Mouse (Mus musculus): ENCODE data around the gene Myh2. TPM values are rescaled to one million over a fixed set of nuclear protein-coding genes. Genes with fewer than 3 reads are reported as not detected.

The Myh2 gene
- polyA plus RNA-seq, 1 experiment from 2014 or later: not detected

DNA sequence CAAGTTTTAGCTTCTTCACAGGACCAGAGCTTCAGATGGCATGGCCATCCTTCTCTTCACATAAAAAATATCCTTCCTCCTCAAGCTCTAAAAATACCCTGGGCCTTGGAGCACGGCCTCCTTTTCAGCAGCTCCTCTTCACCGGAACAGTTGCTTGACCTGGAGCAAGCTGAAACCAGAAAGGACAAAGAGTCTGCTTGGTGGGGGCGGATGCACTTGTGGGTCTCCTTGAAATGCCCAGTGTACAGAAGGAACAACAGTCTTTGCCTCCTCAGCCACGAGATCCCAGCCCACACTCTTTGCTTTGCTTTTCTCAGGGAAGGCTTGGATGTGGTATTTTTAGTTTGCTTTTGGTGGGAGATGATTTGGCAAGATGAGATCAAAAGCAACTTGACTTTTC, 7.1 kb upstream of the Myh2 start:
- H3K9me3 ChIP-seq (replicated peaks): no peaks in the 10 kb centered on the region
- H3K27me3 ChIP-seq (ENCODE audit: low read depth, poor library complexity, severe bottlenecking): no peaks in the 10 kb centered on the region
- DNase-seq (ENCODE audit: low spot score): no peak
- no peak overlapping the region for H3K4me3 ChIP-seq
- no peaks in the 10 kb centered on the region for H3K4me1 ChIP-seq
- no peak overlapping the region for H3K27ac ChIP-seq
- 87% methylated on average over 4 of the region's 4 CpGs for WGBS
- no peaks in the 10 kb centered on the region for H3K36me3 ChIP-seq

- Histone ChIP-seq H3K27me3 (ENCODE audit: low read depth, poor library complexity, severe bottlenecking) (no peaks in the 10 kb centered on the region), H3K4me3 (no peak overlapping the region), H3K4me1 (no peaks in the 10 kb centered on the region), H3K36me3 (no peaks in the 10 kb centered on the region), H3K27ac (no peak overlapping the region), H3K9me3 (replicated peaks) (no peaks in the 10 kb centered on the region)
- WGBS: 67% methylated on average over 5 of the region's 5 CpGs
- DNase-seq (ENCODE audit: low spot score): no peak
Measured at GRCm38 (mm10) chr11:67164851-67165250, 6.0 kb upstream of the Myh2 start.

GRCm38 (mm10) chr11:67169301-67169700, 1.5 kb upstream of the Myh2 start:
- Histone ChIP-seq H3K4me1 (no peaks in the 10 kb centered on the region), H3K36me3 (no peaks in the 10 kb centered on the region), H3K27me3 (ENCODE audit: low read depth, poor library complexity, severe bottlenecking) (no peaks in the 10 kb centered on the region), H3K9me3 (replicated peaks) (no peaks in the 10 kb centered on the region), H3K4me3 (no peak overlapping the region), H3K27ac (no peak overlapping the region)
- WGBS: 58% methylated on average over 5 of the region's 5 CpGs
- DNase-seq (ENCODE audit: low spot score): no peak

- Histone ChIP-seq H3K4me1 (no peaks in the 10 kb centered on the region), H3K36me3 (no peaks in the 10 kb centered on the region), H3K27me3 (ENCODE audit: low read depth, poor library complexity, severe bottlenecking) (no peaks in the 10 kb centered on the region), H3K4me3 (no peak overlapping the region), H3K9me3 (replicated peaks) (no peaks in the 10 kb centered on the region), H3K27ac (no peak overlapping the region)
- 89% methylated on average over 2 of the region's 2 CpGs for WGBS
- no peak for DNase-seq (ENCODE audit: low spot score)
Measured at GRCm38 (mm10) chr11:67172439-67172838, 1.6 kb downstream of the Myh2 start.

DNA sequence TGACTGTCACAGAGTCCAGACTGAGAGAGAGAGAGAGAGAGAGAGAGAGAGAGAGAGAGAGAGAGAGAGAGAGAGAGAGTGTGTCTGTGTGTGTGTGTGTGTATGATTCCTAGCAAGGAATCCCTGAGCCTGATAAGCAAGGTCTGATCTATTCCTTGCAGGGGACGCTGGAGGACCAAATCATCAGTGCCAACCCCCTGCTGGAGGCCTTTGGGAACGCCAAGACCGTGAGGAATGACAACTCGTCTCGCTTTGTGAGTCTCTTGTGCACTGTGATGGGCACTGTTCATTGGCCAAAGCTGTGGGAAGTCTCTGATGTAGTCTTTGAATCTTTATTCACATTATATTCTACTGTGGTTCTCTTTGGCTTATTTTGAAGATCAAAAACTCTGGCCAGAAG, 5.5 kb downstream of the Myh2 start:
- DNase-seq (ENCODE audit: low spot score): no peak
- H3K4me3 ChIP-seq: no peak overlapping the region
- 80% methylated on average over 5 of the region's 5 CpGs for WGBS
- H3K9me3 ChIP-seq (replicated peaks): no peaks in the 10 kb centered on the region
- no peaks in the 10 kb centered on the region for H3K27me3 ChIP-seq (ENCODE audit: low read depth, poor library complexity, severe bottlenecking)
- H3K27ac ChIP-seq: no peak overlapping the region
- no peaks in the 10 kb centered on the region for H3K36me3 ChIP-seq
- no peaks in the 10 kb centered on the region for H3K4me1 ChIP-seq

DNA sequence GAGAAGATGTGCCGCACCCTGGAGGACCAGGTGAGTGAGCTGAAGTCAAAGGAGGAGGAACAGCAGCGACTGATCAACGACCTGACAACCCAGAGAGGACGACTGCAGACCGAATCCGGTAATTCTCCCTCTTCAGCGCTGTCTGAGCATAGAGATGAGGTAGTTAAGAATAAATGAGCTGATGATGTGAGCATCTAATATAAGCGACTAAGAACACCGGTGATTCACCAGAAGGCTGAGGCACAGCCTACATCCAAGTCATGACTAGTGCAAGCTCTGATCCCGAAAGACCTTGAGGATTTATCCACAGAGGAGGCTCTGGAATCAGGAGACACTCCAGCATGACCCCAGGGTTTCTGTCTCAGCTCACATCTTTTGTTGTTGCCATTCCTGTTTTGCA, 19.5 kb downstream of the Myh2 start:
- 86% methylated on average over 10 of the region's 10 CpGs for WGBS
- Histone ChIP-seq H3K4me1 (no peaks in the 10 kb centered on the region), H3K4me3 (no peak overlapping the region), H3K36me3 (no peaks in the 10 kb centered on the region), H3K9me3 (replicated peaks) (no peaks in the 10 kb centered on the region), H3K27me3 (ENCODE audit: low read depth, poor library complexity, severe bottlenecking) (no peaks in the 10 kb centered on the region), H3K27ac (no peak overlapping the region)
- DNase-seq (ENCODE audit: low spot score): no peak

DNA sequence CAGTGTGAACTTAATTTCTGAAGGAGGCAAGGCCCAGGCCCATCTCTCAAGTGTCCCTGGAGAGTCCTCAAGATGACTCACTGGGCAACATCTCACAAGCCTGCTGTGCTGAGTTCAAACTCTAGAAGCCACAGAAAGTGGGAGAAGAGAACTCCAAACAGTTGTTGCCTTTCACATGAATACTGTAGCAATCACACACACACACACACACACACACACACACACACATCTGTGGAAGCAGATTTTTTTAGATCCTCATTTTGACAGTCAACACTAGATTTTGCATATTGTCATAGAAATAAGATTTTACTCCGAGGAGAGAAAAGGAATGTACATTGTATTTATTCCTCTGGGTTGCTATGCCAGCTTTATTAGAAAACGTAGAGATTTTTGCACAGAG, 20.0 kb downstream of the Myh2 start:
- Histone ChIP-seq H3K36me3 (no peaks in the 10 kb centered on the region), H3K27ac (no peak overlapping the region), H3K4me3 (no peak overlapping the region), H3K9me3 (replicated peaks) (no peaks in the 10 kb centered on the region), H3K27me3 (ENCODE audit: low read depth, poor library complexity, severe bottlenecking) (no peaks in the 10 kb centered on the region), H3K4me1 (no peaks in the 10 kb centered on the region)
- 86% methylated on average over 2 of the region's 2 CpGs for WGBS
- no peak for DNase-seq (ENCODE audit: low spot score)

DNA sequence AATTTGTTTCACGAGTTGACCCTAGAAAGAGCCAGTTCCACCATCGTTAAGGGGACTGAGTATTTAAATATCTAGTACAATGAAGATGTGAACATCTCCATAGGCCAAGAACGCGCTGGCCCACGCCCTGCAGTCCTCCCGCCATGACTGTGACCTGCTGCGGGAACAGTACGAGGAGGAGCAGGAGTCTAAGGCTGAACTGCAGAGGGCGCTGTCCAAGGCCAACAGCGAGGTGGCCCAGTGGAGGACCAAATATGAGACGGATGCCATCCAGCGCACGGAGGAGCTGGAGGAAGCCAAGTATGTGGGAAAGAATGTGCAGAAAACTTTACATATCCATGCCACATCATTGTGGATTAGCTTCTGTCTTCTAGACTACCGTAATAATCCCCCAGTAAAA, 20.7 kb downstream of the Myh2 start:
- 90% methylated on average over 14 of the region's 14 CpGs for WGBS
- DNase-seq (ENCODE audit: low spot score): no peak
- H3K4me1 ChIP-seq: no peaks in the 10 kb centered on the region
- H3K27me3 ChIP-seq (ENCODE audit: low read depth, poor library complexity, severe bottlenecking): no peaks in the 10 kb centered on the region
- no peaks in the 10 kb centered on the region for H3K9me3 ChIP-seq (replicated peaks)
- H3K4me3 ChIP-seq: no peak overlapping the region
- no peaks in the 10 kb centered on the region for H3K36me3 ChIP-seq
- no peak overlapping the region for H3K27ac ChIP-seq

GRCm38 (mm10) chr11:67199321-67199720, 28.5 kb downstream of the Myh2 start:
- Histone ChIP-seq H3K4me1 (no peaks in the 10 kb centered on the region), H3K27ac (no peak overlapping the region), H3K27me3 (ENCODE audit: low read depth, poor library complexity, severe bottlenecking) (no peaks in the 10 kb centered on the region), H3K36me3 (no peaks in the 10 kb centered on the region), H3K4me3 (no peak overlapping the region), H3K9me3 (replicated peaks) (no peaks in the 10 kb centered on the region)
- no peak for DNase-seq (ENCODE audit: low spot score)
- 79% methylated on average over 1 of the region's 1 CpGs for WGBS

DNA sequence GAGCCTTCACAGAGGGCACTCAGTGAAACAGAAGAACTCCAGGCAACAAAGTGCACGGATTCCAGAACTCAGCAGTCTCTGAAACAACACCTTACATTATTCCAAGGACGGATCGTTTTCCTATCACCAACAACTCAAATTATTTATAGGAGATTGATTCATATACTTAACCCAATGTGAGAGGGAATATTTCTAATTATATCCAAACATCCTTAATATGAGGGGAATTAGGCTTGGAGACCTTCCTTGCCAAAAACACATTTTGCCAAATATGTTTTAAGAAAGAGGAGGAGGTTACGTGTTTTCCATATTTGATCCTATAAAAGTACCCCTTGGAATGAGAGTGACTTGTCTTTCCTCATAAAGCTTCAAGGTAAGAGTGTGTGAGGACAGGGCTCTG, 28.9 kb downstream of the Myh2 start, which contains the start of gene Myh1:
Gene Myh1, plus strand, starts transcription at position 301 of the 400 bp plus-strand sequence.
- no peaks in the 10 kb centered on the region for H3K36me3 ChIP-seq
- no peak within 1 kb of the TSS for H3K4me3 ChIP-seq
- H3K4me1 ChIP-seq: no peaks in the 10 kb centered on the region
- no peak within 1 kb of the TSS for H3K27ac ChIP-seq
- no peaks in the 10 kb centered on the region for H3K9me3 ChIP-seq (replicated peaks)
- 88% methylated on average over 4 of the region's 4 CpGs for WGBS
- no peaks in the 10 kb centered on the region for H3K27me3 ChIP-seq (ENCODE audit: low read depth, poor library complexity, severe bottlenecking)
- DNase-seq (ENCODE audit: low spot score): no peak

DNA sequence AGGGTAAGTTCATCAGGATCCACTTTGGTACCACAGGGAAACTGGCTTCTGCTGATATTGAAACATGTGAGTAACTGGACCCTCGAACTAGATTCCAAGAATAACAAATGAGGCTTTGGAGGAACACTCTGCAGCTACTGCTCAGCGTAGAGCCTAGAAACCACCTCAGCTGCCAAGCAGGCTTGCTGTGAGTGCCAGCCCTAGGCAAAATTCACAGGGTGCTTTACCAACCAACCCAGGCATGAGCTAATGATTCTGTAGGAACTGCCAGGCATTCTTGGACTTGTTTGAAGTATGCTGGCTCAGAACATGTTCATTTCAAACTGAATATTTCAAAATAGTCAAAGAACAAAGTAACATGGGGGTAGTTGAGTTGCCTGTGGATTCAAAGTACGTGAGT, 33.9 kb downstream of the Myh2 start:
- H3K9me3 ChIP-seq (replicated peaks): no peaks in the 10 kb centered on the region
- 87% methylated on average over 3 of the region's 3 CpGs for WGBS
- no peaks in the 10 kb centered on the region for H3K36me3 ChIP-seq
- no peaks in the 10 kb centered on the region for H3K4me1 ChIP-seq
- no peaks in the 10 kb centered on the region for H3K27me3 ChIP-seq (ENCODE audit: low read depth, poor library complexity, severe bottlenecking)
- H3K4me3 ChIP-seq: no peak overlapping the region
- no peak for DNase-seq (ENCODE audit: low spot score)
- no peak overlapping the region for H3K27ac ChIP-seq

GRCm38 (mm10) chr11:67221803-67222202, 51.0 kb downstream of the Myh2 start:
- no peaks in the 10 kb centered on the region for H3K4me1 ChIP-seq
- WGBS: 96% methylated on average over 8 of the region's 8 CpGs
- H3K9me3 ChIP-seq (replicated peaks): no peaks in the 10 kb centered on the region
- H3K36me3 ChIP-seq: no peaks in the 10 kb centered on the region
- H3K27ac ChIP-seq: no peak overlapping the region
- H3K27me3 ChIP-seq (ENCODE audit: low read depth, poor library complexity, severe bottlenecking): no peaks in the 10 kb centered on the region
- H3K4me3 ChIP-seq: no peak overlapping the region
- DNase-seq (ENCODE audit: low spot score): no peak

DNA sequence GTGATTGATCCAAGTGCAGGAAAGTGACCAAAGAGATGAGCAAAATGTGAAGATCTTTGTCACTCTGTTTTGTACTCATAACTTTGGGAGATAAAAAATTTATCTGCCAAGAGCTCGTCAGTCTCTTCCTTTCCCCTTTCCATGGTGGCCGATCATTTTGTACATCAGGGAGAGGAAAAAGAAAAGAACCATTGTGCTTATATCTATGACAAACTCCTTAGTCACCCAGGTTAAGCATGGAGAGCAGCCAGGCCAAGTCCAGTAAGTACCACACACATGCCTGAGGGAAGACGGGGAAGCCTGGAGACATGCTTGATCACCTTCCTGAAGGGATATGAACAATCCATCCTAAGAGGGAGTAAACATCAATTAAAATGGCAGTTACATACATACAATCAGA, 53.6 kb downstream of the Myh2 start:
- Histone ChIP-seq H3K4me3 (no peak overlapping the region), H3K27me3 (ENCODE audit: low read depth, poor library complexity, severe bottlenecking) (no peaks in the 10 kb centered on the region), H3K4me1 (no peaks in the 10 kb centered on the region), H3K27ac (no peak overlapping the region), H3K36me3 (no peaks in the 10 kb centered on the region), H3K9me3 (replicated peaks) (no peaks in the 10 kb centered on the region)
- 90% methylated on average over 3 of the region's 3 CpGs for WGBS
- no peak for DNase-seq (ENCODE audit: low spot score)

DNA sequence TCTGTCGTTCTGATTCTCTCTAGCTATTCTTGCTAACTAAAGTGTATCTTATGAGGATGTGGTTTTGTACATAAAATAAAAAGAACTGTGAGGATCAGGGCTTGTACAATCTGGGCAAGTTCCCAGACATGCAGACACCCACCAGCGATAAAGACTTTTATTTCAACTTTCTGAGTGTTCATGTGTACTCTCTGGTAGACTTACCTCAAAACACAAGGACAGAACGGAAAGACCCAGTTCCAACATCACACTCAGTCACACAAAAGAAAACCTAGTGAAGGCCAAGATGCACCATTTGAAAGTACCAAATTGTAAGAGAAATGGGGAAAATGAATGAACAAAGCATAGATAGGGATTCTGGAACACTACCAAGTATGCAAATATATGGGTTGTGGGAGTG, 57.9 kb downstream of the Myh2 start:
- Histone ChIP-seq H3K36me3 (no peaks in the 10 kb centered on the region), H3K4me1 (no peaks in the 10 kb centered on the region), H3K27ac (no peak overlapping the region), H3K9me3 (replicated peaks) (no peaks in the 10 kb centered on the region), H3K4me3 (no peak overlapping the region), H3K27me3 (ENCODE audit: low read depth, poor library complexity, severe bottlenecking) (no peaks in the 10 kb centered on the region)
- DNase-seq (ENCODE audit: low spot score): no peak
- 94% methylated on average over 3 of the region's 3 CpGs for WGBS

Measured in limb, embryonic 10.5 days (tissue).